Mouse (Mus musculus) testis, adult 2 months (tissue): ENCODE results near the gene E2f2.

Experiments used
- CTCF ChIP-seq: fragments of 200-500 bp; IDR thresholded peaks from 2 replicates; pipeline ENCODE4 v1.5.1; 2012; ENCODE audit warnings: low read depth, mild to moderate bottlenecking, inconsistent platforms, low read length, moderate library complexity; ENCODE audit not compliant: control insufficient read depth, insufficient read depth, insufficient replicate concordance
- POLR2A ChIP-seq: fragments of 200-500 bp; IDR thresholded peaks from 2 replicates; pipeline ENCODE4 v1.6.1; 2012; ENCODE audit warnings: low read depth, mild to moderate bottlenecking, inconsistent platforms, low read length, moderate library complexity; ENCODE audit not compliant: control insufficient read depth

- TF ChIP-seq POLR2A (no peak), CTCF (no peak)
Measured at GRCm38 (mm10) chr4:136238669-136239068, 66.5 kb downstream of the E2f2 start.
